Mouse (Mus musculus) hematopoietic multipotent progenitor cell, adult 10-12 weeks (in vitro differentiated cells): ENCODE results near the gene Rala. TPM values are rescaled to one million over a fixed set of nuclear protein-coding genes. Genes with fewer than 3 reads are reported as not detected.

Experiments used
- polyA plus RNA-seq: library from polyadenylated mRNA; stranded (reverse); fragments of >175 nt; gene quantifications from 2 replicates; pipeline ENCODE4 v1.2.3, GENCODE M21; 2012; ENCODE audit warnings: low replicate concordance

Rala gene
- 9.4 and 15.2 TPM in 2 replicates for polyA plus RNA-seq

GRCm38 (mm10) chr13:17944078-17944917 is at the start of gene Rala:
Gene Rala, minus strand, starts transcription at chr13:17944239.

DNA sequence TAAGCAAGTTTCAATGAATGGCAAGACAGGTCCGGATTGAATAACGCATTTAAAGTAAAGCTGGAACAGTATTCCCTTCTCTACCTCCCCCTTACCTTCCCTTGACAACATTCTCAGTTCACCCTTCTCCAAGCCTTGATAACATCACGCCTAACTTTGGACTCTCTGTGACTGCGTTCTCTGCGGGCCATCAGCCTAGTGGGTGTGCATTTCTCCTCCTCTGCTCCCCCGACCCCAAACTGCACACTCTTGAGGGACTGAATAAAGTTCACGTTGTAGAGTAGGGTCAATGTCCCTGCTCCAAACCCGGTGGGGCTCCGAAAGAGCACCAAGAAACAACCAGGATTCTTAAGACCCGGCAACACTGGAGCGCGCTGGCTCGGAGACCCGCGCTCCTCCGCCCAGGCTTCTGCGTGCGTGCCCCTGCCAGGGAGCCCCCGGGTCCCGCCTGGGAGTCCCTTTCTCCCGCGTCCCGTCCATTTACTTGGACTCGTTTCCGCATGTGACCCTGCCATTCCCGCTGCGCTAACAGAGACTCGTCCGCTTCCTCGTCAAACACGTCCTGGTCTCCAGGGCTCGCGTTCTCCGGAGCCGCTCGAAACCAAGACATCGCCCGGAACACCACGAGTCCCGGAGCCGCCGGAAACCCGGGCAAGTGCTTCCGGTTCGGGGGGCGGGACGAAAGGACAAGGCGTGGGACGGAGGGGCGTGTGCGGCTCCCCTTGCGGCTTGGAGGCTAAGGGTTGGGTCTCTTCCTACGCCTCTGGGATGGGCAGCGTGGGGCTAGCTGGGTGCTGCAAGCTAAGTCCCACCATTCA is 48.9 kb upstream of the Rala start, which contains the start of gene Yae1d1:
TSS of gene Yae1d1 (minus strand) at position 653 of the 818 bp plus-strand sequence.

Other genes starting within 250 kb of the Rala start
- gene Mplkip, start 249.0 kb downstream of the Rala start, polyA plus RNA-seq = 21.1 and 43.6 TPM in 2 replicates
- 0.24 and 0.26 TPM in 2 replicates for gene Sugct, start 248.7 kb downstream of the Rala start, polyA plus RNA-seq
- gene Cdk13, start 139.1 kb downstream of the Rala start, polyA plus RNA-seq = 245 and 768 TPM in 2 replicates
- gene Yae1d1, start 49.1 kb upstream of the Rala start, polyA plus RNA-seq = 0.77 and 8.8 TPM in 2 replicates